Mouse (Mus musculus) liver, embryonic 15.5 days (tissue): Measurements from ENCODE around the gene Tnfrsf8. TPM values are rescaled to one million over a fixed set of nuclear protein-coding genes. Genes with fewer than 3 reads are reported as not detected.
"Not testable (repeated sequence)": the region's sequence is repeated elsewhere in the genome, so short reads cannot be mapped to it uniquely, and the experiment has no call there.

ENCODE experiments used
- ATAC-seq: fragments of 200-750 bp; cut with Nextera tagmentation; 2 replicates; pipeline ENCODE4 v1.8.0; 2017; ENCODE audit warnings: moderate number of reproducible peaks, mild to moderate bottlenecking, moderate library complexity; ENCODE audit not compliant: insufficient read depth
- H3K27ac ChIP-seq: fragments of 300-500 bp; sonication (generic); replicated peaks from 2 replicates; pipeline ENCODE4 v1.5.1; 2015; ENCODE audit warnings: mild to moderate bottlenecking, inconsistent platforms
- H3K27me3 ChIP-seq: fragments of 300-500 bp; sonication (generic); 2 replicates; pipeline ENCODE4 v1.6.1; 2015; ENCODE audit warnings: mild to moderate bottlenecking, inconsistent platforms
- H3K36me3 ChIP-seq: fragments of 300-500 bp; sonication (generic); replicated peaks from 2 replicates; pipeline ENCODE4 v1.6.1; 2015; ENCODE audit warnings: moderate library complexity, mild to moderate bottlenecking, inconsistent platforms
- H3K4me1 ChIP-seq: fragments of 300-500 bp; sonication (generic); replicated peaks from 2 replicates; pipeline ENCODE4 v1.6.1; 2015; ENCODE audit warnings: inconsistent platforms
- H3K4me2 ChIP-seq: fragments of 300-500 bp; sonication (generic); 2 replicates; pipeline ENCODE4 v1.6.1; 2015; ENCODE audit warnings: moderate library complexity, mild to moderate bottlenecking, inconsistent platforms
- H3K4me3 ChIP-seq: fragments of 300-500 bp; sonication (generic); replicated peaks from 2 replicates; pipeline ENCODE4 v1.5.1; 2015; ENCODE audit warnings: mild to moderate bottlenecking, inconsistent platforms
- H3K9ac ChIP-seq: fragments of 300-500 bp; sonication (generic); 2 replicates; pipeline ENCODE4 v1.6.1; 2015; ENCODE audit warnings: moderate library complexity, mild to moderate bottlenecking, inconsistent platforms
- H3K9me3 ChIP-seq: fragments of 300-500 bp; sonication (generic); replicated peaks from 2 replicates; pipeline ENCODE4 v1.6.1; 2016; ENCODE audit warnings: inconsistent platforms
- WGBS: fragments of 180-500 bp; shearing (Covaris S2); methylation state at CpG from one replicate; pipeline ENCODE4 v1.1.7; 2015; ENCODE audit warnings: mixed read lengths; ENCODE audit not compliant: insufficient replicate concordance; 5-methylcytosine and 5-hydroxymethylcytosine counted together
- polyA plus RNA-seq: library from polyadenylated mRNA; unstranded; fragments of >200 nt; fragmentation: Nextera tagmentation; extraction: Ambion mirVana; gene quantifications from 2 replicates; pipeline ENCODE4 v1.2.1, GENCODE M21; 2015

The Tnfrsf8 gene
- polyA plus RNA-seq, 1 experiment from 2014 or later: 0.07 TPM

DNA sequence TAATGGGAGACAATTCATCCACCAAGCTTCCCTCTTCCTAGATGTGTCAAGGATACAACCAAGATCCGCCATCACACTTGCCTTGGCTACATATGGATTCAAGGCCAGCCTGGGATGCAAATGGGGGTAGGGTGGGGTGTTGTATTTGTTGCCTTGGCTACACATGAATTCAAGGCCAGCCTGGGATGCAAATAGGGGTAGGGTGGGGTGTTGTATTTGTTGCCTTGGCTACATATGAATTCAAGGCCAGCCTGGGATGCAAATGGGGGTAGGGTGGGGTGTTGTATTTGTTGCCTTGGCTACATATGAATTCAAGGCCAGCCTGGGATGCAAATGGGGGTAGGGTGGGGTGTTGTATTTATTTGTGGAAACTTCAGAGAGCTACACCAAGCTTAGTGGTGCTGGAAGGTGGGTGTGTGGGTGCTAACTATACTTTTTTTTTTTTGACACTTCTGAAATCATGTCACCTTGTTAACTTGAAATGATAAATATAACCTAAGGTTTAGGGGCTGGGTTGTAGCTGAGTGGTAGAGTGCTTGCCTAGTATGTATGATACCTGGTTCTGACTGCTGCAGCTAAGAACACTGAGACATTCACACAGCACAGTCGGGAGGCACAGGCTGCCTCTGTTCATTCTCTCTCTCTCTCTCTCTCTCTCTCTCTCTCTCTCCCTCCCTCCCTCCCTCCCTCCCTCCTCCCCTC, 9.2 kb downstream of the Tnfrsf8 start:
- H3K4me1 ChIP-seq, H3K9me3 ChIP-seq, H3K4me2 ChIP-seq, H3K27me3 ChIP-seq, H3K36me3 ChIP-seq, H3K27ac ChIP-seq, H3K4me3 ChIP-seq, ATAC-seq, H3K9ac ChIP-seq: not testable (repeated sequence)
- WGBS: 43% methylated on average over 2 of the region's 2 CpGs

DNA sequence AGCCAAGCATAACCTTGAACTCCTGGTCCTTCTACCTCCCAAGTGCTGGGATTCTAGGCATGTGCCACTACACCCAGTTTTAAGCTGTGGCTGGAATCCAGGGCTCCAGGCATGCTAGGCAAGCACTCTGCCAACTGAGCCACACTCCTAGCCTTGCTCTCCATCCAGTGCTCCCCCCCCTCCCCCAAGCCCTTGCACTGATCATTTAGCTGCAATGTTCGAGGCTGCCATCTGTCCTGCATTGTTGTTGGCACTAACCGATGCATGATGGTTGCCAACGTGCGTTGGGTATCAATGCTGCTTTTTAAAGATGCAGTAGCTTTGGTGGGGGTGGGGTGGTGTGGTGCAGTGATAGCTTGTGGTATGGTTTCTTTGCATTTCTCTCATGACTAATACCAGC, 10.9 kb downstream of the Tnfrsf8 start:
- H3K27ac ChIP-seq: no peak overlapping the region
- H3K4me1 ChIP-seq: no peaks in the 10 kb centered on the region
- no peaks in the 10 kb centered on the region for H3K9me3 ChIP-seq
- WGBS: 52% methylated on average over 4 of the region's 4 CpGs
- no peak for ATAC-seq
- H3K4me2 ChIP-seq: no peak overlapping the region
- no peak overlapping the region for H3K4me3 ChIP-seq
- H3K27me3 ChIP-seq: no peaks in the 10 kb centered on the region
- no peaks in the 10 kb centered on the region for H3K36me3 ChIP-seq
- H3K9ac ChIP-seq: no peak overlapping the region

DNA sequence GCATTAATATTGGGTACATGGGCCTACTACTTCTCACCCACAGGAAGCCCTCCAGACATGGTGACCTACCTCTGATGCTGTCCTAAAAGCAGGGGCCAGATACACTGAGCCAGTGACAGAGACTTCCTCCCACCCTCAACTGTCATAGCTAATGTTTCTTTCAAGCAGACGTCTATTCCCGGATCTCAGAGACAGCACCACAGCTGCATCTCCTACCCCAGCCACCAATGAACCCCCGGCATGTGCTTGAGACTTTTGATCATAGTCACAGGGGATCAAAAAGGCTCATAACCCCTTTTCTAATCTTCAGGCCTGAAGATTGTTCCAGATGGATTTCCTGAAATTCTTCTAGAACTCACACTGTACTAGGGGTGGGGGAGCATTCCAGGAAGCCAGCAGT, 12.9 kb downstream of the Tnfrsf8 start:
- Histone ChIP-seq H3K27me3 (no peaks in the 10 kb centered on the region), H3K9ac (no peak overlapping the region), H3K4me2 (no peak overlapping the region), H3K36me3 (no peaks in the 10 kb centered on the region), H3K27ac (no peak overlapping the region), H3K4me1 (no peaks in the 10 kb centered on the region), H3K4me3 (no peak overlapping the region), H3K9me3 (no peaks in the 10 kb centered on the region)
- WGBS: 38% methylated on average over 3 of the region's 3 CpGs
- no peak for ATAC-seq

DNA sequence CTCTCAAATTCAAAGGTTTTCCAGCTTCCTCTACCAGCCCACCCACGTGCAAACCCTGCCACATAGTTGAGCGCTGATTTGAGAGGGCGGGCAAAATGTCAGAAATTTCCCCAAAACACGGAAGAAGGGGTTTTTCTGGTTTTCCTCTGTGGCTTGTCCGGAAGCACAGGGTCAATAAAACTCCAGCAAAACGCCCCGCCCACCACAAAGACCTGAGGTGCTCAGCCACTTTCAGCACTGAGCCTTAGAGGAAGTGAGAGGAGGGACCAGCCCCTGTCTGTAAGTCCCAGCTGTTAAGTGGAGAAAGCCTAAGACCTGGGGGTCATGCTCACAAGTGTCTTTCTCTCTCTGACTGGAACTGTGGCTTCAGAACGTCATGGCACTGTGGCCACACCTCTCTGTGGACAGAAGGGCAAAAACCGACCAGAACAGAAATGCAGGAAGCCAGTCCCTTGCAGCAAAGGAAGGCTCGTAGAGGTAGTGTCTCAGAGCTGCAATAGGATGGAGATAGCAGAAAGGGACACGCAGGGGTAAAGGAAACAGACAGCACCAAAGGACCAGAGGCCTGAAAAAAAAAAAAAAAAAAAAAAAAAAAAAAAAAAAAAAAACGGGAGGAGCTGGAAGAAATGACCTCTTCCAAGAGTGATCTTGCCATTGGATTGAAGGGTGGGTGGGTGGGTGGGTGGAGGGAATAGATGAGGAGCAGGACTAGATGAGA, 14.6 kb downstream of the Tnfrsf8 start:
- no peak overlapping the region for H3K4me3 ChIP-seq
- H3K27ac ChIP-seq: no peak overlapping the region
- ATAC-seq: no peak; the same call in 1 of the 2 replicates
- no peaks in the 10 kb centered on the region for H3K4me1 ChIP-seq
- no peaks in the 10 kb centered on the region for H3K9me3 ChIP-seq
- no peaks in the 10 kb centered on the region for H3K36me3 ChIP-seq
- H3K9ac ChIP-seq: no peak overlapping the region
- H3K27me3 ChIP-seq: no peaks in the 10 kb centered on the region
- 8% methylated on average over 12 of the region's 12 CpGs for WGBS
- no peak overlapping the region for H3K4me2 ChIP-seq

DNA sequence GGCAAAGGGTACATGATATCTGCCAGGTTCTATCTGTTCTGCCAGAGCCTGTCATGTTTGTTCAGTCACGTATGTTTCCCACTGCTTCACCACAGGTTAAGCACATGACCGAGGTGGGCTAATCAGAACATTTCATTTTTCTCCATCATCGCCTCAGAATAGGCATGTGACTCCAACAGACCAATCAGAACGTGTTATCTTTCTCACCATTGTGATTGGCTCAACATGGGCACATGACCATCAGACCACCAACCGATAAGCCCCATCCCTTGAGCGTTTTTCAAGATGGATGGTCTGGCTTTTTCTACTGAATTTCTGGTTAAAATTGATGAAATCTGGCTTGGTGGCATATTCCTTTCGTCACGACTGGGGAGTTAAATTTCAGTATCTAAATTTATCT, 15.6 kb downstream of the Tnfrsf8 start:
- 59% methylated on average over 8 of the region's 8 CpGs for WGBS
- Histone ChIP-seq H3K4me3 (no peak overlapping the region), H3K4me2 (no peak overlapping the region)

DNA sequence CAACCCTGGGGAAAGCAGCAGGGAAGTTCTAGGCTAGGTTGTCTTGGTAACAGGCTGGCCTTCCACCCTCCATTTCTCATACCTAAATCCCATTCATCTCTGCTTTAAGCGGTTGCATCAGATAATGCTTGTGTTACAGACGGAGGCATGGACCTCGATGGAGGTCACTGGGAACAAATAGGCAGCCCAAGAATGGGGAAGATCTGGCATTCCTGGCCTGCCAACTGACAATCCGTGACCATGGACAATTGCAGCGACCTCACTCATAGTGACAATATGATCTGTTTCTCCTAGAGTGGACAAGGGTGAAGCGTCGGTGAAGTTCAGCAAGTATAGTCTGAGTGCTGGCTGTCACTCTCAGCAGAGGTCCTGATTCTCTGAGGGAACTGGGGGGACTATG, 16.1 kb downstream of the Tnfrsf8 start:
- ATAC-seq: no peak
- no peaks in the 10 kb centered on the region for H3K27me3 ChIP-seq

More for the DNA sequence above, 15.6 kb downstream of the Tnfrsf8 start:
- no peak overlapping the region for H3K27ac ChIP-seq
- H3K27me3 ChIP-seq: no peaks in the 10 kb centered on the region
- H3K36me3 ChIP-seq: no peaks in the 10 kb centered on the region
- no peaks in the 10 kb centered on the region for H3K9me3 ChIP-seq
- ATAC-seq: no peak
- no peaks in the 10 kb centered on the region for H3K4me1 ChIP-seq
- H3K9ac ChIP-seq: no peak overlapping the region

DNA sequence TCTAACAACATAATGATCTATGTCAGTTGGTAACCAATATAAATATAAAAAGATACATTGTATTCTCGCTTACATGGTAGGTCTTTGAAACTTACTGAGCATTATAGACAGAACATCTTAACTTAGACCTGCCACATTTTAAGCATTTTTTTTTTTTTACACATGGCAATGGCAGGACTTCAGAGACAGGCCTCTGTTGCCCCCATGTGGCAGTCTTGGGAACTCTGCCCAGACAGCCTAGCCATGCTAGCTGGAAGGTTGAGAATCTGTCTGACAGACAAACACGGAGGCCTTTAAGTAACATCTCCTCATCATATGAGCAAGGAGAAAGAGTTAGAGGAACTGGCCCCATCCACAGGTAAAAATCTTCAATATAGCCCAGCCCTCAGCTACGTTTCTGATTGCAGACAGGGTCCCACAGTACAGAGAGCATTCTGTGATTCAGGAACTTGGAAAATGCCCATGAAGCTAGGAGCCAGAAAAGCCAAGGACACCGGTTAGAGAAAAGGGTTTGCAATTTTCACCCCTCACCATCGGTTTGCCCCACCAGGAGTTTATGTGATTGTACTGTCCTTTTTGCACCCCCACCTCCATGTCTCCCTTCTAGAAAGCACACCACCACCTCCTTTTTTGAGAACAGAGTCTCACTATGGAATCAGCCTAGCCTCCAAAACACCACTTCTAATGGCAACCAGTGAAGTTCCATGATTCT, 19.2 kb downstream of the Tnfrsf8 start:
- H3K4me1 ChIP-seq: no peaks in the 10 kb centered on the region
- no peaks in the 10 kb centered on the region for H3K27me3 ChIP-seq
- H3K4me2 ChIP-seq: no peak overlapping the region
- no peaks in the 10 kb centered on the region for H3K9me3 ChIP-seq
- H3K9ac ChIP-seq: no peak overlapping the region
- H3K4me3 ChIP-seq: no peak overlapping the region
- no peak overlapping the region for H3K27ac ChIP-seq
- no peak for ATAC-seq
- H3K36me3 ChIP-seq: no peaks in the 10 kb centered on the region
- WGBS: 36% methylated on average over 5 of the region's 5 CpGs

More for the DNA sequence above, 16.1 kb downstream of the Tnfrsf8 start:
- H3K9ac ChIP-seq: no peak overlapping the region
- H3K4me1 ChIP-seq: no peaks in the 10 kb centered on the region
- H3K27ac ChIP-seq: no peak overlapping the region
- 72% methylated on average over 7 of the region's 7 CpGs for WGBS
- no peak overlapping the region for H3K4me2 ChIP-seq
- no peaks in the 10 kb centered on the region for H3K9me3 ChIP-seq
- no peak overlapping the region for H3K4me3 ChIP-seq
- H3K36me3 ChIP-seq: no peaks in the 10 kb centered on the region

DNA sequence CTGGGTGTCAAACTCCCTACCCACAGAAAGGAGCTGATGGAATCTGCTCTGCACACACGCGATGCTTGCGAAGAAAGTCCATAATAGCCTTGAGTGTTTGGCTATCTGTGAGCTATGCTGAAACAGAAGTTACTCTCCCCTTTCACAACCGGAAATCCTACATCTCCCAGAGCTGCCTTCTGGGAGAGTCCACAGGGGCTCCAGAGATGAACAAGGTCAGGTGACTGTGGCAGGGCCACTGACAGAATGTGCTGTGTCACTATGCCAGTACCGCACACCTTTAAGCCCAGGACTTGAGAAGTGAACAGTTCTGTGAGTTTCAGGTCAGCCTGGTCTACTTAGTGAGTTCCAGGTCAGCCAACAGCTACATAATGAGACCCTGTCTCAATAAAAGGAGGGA, 20.4 kb downstream of the Tnfrsf8 start:
- Histone ChIP-seq H3K9me3 (no peaks in the 10 kb centered on the region), H3K27ac (no peak overlapping the region), H3K27me3 (no peaks in the 10 kb centered on the region), H3K9ac (no peak overlapping the region), H3K4me2 (no peak overlapping the region), H3K4me3 (no peak overlapping the region), H3K4me1 (no peaks in the 10 kb centered on the region), H3K36me3 (no peaks in the 10 kb centered on the region)
- WGBS: 66% methylated on average over 5 of the region's 5 CpGs
- ATAC-seq: no peak

DNA sequence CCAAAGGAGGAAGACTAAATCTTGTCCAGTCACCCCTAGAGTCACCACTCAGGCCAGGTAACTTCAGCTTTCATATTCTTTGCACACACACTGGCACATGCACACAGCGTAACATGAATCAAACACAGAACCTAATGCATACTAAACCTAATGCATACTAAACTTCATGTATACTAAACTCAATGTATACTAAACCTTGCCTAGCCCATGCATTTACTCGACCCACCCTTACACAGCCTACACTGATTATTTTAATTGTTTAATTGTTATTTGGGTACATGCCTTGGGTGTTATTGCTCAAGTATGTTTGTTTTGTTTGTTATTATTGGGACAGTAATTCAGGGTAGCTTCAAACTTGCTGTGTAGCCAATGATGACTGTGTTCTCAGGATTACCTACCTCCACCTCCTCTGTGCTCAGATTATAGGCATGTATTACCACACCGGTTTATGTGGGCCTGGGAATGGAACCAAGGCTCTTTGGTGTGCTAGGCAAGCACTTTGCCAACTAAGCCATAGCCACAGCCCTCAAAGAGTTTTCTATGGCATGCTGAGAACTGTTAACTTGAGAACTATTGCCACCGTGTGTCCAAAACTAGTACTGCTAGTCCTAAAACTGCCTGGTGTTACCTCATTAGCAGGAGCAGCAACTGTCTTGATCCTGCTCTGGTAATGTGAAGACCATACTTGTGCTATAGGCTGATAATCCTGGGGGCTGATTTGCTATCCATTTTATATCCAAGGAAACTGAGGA, 28.4 kb downstream of the Tnfrsf8 start:
- Histone ChIP-seq H3K27me3 (no peaks in the 10 kb centered on the region), H3K27ac (no peak overlapping the region), H3K4me2 (no peak overlapping the region), H3K4me3 (no peak overlapping the region), H3K9me3 (no peaks in the 10 kb centered on the region), H3K9ac (no peak overlapping the region), H3K4me1 (no peaks in the 10 kb centered on the region), H3K36me3 (no peaks in the 10 kb centered on the region)
- peak; percentile 20; the same call in 1 of the 2 replicates for ATAC-seq
- 40% methylated on average over 4 of the region's 4 CpGs for WGBS

DNA sequence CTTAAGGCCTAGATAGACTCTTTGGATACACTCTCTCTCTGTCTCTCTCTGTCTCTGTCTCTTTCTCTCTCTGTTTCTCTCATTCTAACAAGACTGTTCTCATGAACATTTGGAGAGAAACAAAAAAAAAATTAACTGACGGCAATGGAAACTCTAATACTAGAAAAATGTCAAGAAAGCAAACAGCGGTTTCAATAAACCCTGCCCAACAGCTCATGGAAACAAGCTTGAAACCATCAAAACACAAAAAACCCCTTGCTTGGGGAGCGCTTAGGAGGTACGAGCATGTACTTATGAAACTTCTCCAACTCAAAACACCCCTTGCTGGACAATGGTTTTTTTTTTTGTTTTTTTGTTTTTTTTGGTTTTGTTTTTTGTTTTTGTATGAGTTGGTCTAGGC, 30.3 kb downstream of the Tnfrsf8 start:
- 71% methylated on average over 4 of the region's 4 CpGs for WGBS
- ATAC-seq: no peak

DNA sequence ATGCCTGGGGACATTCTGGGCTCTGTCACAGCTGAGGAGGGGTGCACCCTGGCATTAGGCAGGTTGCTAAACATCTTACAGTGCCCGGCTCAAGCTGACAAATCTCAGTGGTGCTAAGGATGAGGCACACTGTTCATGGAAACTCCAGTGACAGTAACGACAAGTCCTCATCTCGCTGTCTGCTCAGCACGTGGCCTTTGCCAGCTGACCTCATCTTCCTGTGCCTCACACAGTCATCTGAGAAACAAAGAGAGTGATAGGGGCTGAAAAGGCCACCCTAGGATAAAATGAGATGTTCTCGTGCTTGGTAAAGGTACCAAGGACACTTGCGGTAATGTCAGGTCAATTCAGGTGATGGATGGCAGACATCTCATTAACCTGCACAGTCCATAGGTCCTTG, 31.5 kb downstream of the Tnfrsf8 start:
- no peak overlapping the region for H3K4me2 ChIP-seq
- H3K36me3 ChIP-seq: no peaks in the 10 kb centered on the region
- H3K9ac ChIP-seq: no peak overlapping the region
- no peak for ATAC-seq
- no peaks in the 10 kb centered on the region for H3K9me3 ChIP-seq
- H3K27ac ChIP-seq: no peak overlapping the region
- H3K27me3 ChIP-seq: no peaks in the 10 kb centered on the region
- no peaks in the 10 kb centered on the region for H3K4me1 ChIP-seq
- H3K4me3 ChIP-seq: no peak overlapping the region
- WGBS: 57% methylated on average over 6 of the region's 6 CpGs

More for the DNA sequence above, 30.3 kb downstream of the Tnfrsf8 start:
- Histone ChIP-seq H3K4me1 (no peaks in the 10 kb centered on the region), H3K4me3 (no peak overlapping the region), H3K27ac (no peak overlapping the region), H3K36me3 (no peaks in the 10 kb centered on the region), H3K4me2 (no peak overlapping the region), H3K9ac (no peak overlapping the region), H3K9me3 (no peaks in the 10 kb centered on the region), H3K27me3 (no peaks in the 10 kb centered on the region)
